Mouse (Mus musculus) hindbrain, embryonic 12.5 days (tissue): Measurements from ENCODE around the gene Gm3045. TPM values are rescaled to one million over a fixed set of nuclear protein-coding genes. Genes with fewer than 3 reads are reported as not detected.

Source experiments
- ATAC-seq: fragments of 200-750 bp; cut with Nextera tagmentation; 2 replicates; pipeline ENCODE4 v1.8.0; 2017; ENCODE audit warnings: moderate TSS enrichment; ENCODE audit not compliant: low FRiP score
- H3K27ac ChIP-seq: fragments of 300-500 bp; sonication (generic); 2 replicates; pipeline ENCODE4 v1.5.1; 2016; ENCODE audit warnings: mild to moderate bottlenecking
- H3K27me3 ChIP-seq: fragments of 300-500 bp; sonication (generic); 2 replicates; pipeline ENCODE4 v1.6.1; 2016; ENCODE audit warnings: mild to moderate bottlenecking
- H3K36me3 ChIP-seq: fragments of 300-500 bp; sonication (generic); 2 replicates; pipeline ENCODE4 v1.6.1; 2016; ENCODE audit warnings: mild to moderate bottlenecking
- H3K4me1 ChIP-seq: fragments of 300-500 bp; sonication (generic); 2 replicates; pipeline ENCODE4 v1.6.1; 2016
- H3K4me2 ChIP-seq: fragments of 300-500 bp; sonication (generic); replicated peaks from 2 replicates; pipeline ENCODE4 v1.6.1; 2016; ENCODE audit warnings: mild to moderate bottlenecking
- H3K4me3 ChIP-seq: fragments of 300-500 bp; sonication (generic); 2 replicates; pipeline ENCODE4 v1.5.1; 2016; ENCODE audit warnings: mild to moderate bottlenecking
- H3K9ac ChIP-seq: fragments of 300-500 bp; sonication (generic); 2 replicates; pipeline ENCODE4 v1.6.1; 2016; ENCODE audit warnings: mild to moderate bottlenecking, moderate library complexity
- H3K9me3 ChIP-seq: fragments of 300-500 bp; sonication (generic); replicated peaks from 2 replicates; pipeline ENCODE4 v1.6.1; 2016; ENCODE audit warnings: mild to moderate bottlenecking
- WGBS: fragments of 180-500 bp; shearing (Covaris S2); methylation state at CpG from one replicate; pipeline ENCODE4 v1.1.7; 2016; 5-methylcytosine and 5-hydroxymethylcytosine counted together
- polyA plus RNA-seq: library from polyadenylated mRNA; unstranded; fragments of >200 nt; fragmentation: Nextera tagmentation; extraction: Ambion mirVana; gene quantifications from 2 replicates; pipeline ENCODE4 v1.2.1, GENCODE M21; 2016

Gm3045 gene
- polyA plus RNA-seq, 1 experiment from 2014 or later, result not detected

GRCm38 (mm10) chr13:56472661-56473060, 46.3 kb downstream of the Gm3045 start:
- 88% methylated on average over 9 of the region's 9 CpGs for WGBS
- H3K27ac ChIP-seq, result no peak overlapping the region
- no peak overlapping the region for H3K9ac ChIP-seq
- H3K4me1 ChIP-seq, result 0 out of 2 replicates have a peak, but pooled peaks cover 5% of the 10 kb centered on the region
- H3K27me3 ChIP-seq, result peaks cover 3% of the 10 kb centered on the region; the same call in 1 of the 2 replicates
- H3K4me2 ChIP-seq, result no peak overlapping the region
- H3K4me3 ChIP-seq, result no peak overlapping the region
- H3K9me3 ChIP-seq, result no peaks in the 10 kb centered on the region
- H3K36me3 ChIP-seq, result no peaks in the 10 kb centered on the region
- ATAC-seq, result no peak

GRCm38 (mm10) chr13:56475363-56475762, 49.0 kb downstream of the Gm3045 start:
- Histone ChIP-seq H3K36me3 (no peaks in the 10 kb centered on the region), H3K4me3 (no peak overlapping the region), H3K9me3 (no peaks in the 10 kb centered on the region), H3K27me3 (no peaks in the 10 kb centered on the region; the same call in 1 of the 2 replicates), H3K4me1 (0 out of 2 replicates have a peak, but pooled peaks cover 5% of the 10 kb centered on the region), H3K9ac (no peak overlapping the region), H3K27ac (no peak overlapping the region), H3K4me2 (no peak overlapping the region)
- 30% methylated on average over 4 of the region's 4 CpGs for WGBS
- ATAC-seq, result peak; percentile 43; the same call in 1 of the 2 replicates

- Histone ChIP-seq H3K4me3 (no peak overlapping the region), H3K36me3 (no peaks in the 10 kb centered on the region), H3K4me1 (0 out of 2 replicates have a peak, but pooled peaks cover 5% of the 10 kb centered on the region), H3K4me2 (no peak overlapping the region), H3K27me3 (no peaks in the 10 kb centered on the region; the same call in 1 of the 2 replicates), H3K9me3 (no peaks in the 10 kb centered on the region), H3K9ac (no peak overlapping the region), H3K27ac (no peak overlapping the region)
- WGBS, result 73% methylated on average over 5 of the region's 5 CpGs
- no peak for ATAC-seq
Observed at GRCm38 (mm10) chr13:56476790-56477189, 50.4 kb downstream of the Gm3045 start.

- Histone ChIP-seq H3K27me3 (no peaks in the 10 kb centered on the region; the same call in 1 of the 2 replicates), H3K4me2 (no peak overlapping the region), H3K27ac (no peak overlapping the region), H3K9ac (no peak overlapping the region), H3K9me3 (no peaks in the 10 kb centered on the region), H3K4me1 (0 out of 2 replicates have a peak, but pooled peaks cover 3% of the 10 kb centered on the region), H3K4me3 (no peak overlapping the region), H3K36me3 (no peaks in the 10 kb centered on the region)
- WGBS, result 50% methylated on average over 6 of the region's 6 CpGs
- ATAC-seq, result no peak
Observed at GRCm38 (mm10) chr13:56477271-56477670, 50.9 kb downstream of the Gm3045 start.

- Histone ChIP-seq H3K27ac (no peak overlapping the region), H3K9ac (no peak overlapping the region), H3K4me3 (no peak overlapping the region), H3K4me1 (0 out of 2 replicates have a peak, but pooled peaks cover 3% of the 10 kb centered on the region), H3K4me2 (no peak overlapping the region), H3K9me3 (no peaks in the 10 kb centered on the region), H3K27me3 (no peaks in the 10 kb centered on the region; the same call in 1 of the 2 replicates), H3K36me3 (no peaks in the 10 kb centered on the region)
- no peak for ATAC-seq
- WGBS, result 80% methylated on average over 6 of the region's 6 CpGs
Observed at GRCm38 (mm10) chr13:56478027-56478426, 51.6 kb downstream of the Gm3045 start.

GRCm38 (mm10) chr13:56482146-56482545, 55.8 kb downstream of the Gm3045 start, which contains the start of gene Il9:
Gene Il9, minus strand, starts transcription at chr13:56482246.
- Histone ChIP-seq H3K9me3 (no peaks in the 10 kb centered on the region), H3K27ac (no peak within 1 kb of the TSS), H3K36me3 (no peaks in the 10 kb centered on the region), H3K9ac (no peak within 1 kb of the TSS), H3K27me3 (no peaks in the 10 kb centered on the region), H3K4me1 (0 out of 2 replicates have a peak, but pooled peaks cover 2% of the 10 kb centered on the region), H3K4me2 (no peak within 1 kb of the TSS), H3K4me3 (no peak within 1 kb of the TSS)
- ATAC-seq, result no peak
- 91% methylated on average over 3 of the region's 3 CpGs for WGBS

Other genes with a start within 250 kb of the Gm3045 start
- gene Tifab, start 247.7 kb upstream of the Gm3045 start, polyA plus RNA-seq, result 1.5 and 1.6 TPM in 2 replicates
- gene Neurog1, start 174.4 kb upstream of the Gm3045 start, polyA plus RNA-seq, result 18.2 and 21.7 TPM in 2 replicates
- gene Cxcl14, start 130.0 kb upstream of the Gm3045 start, polyA plus RNA-seq, result 72.3 and 90.1 TPM in 2 replicates
- gene Slc25a48, start 11.8 kb downstream of the Gm3045 start, polyA plus RNA-seq, result 0.07 TPM in 1 of 2 replicates, not detected in the other
- gene Il9, start 55.7 kb downstream of the Gm3045 start, polyA plus RNA-seq, result not detected in 2 replicates
- 1.8 and 3.6 TPM in 2 replicates for gene Fbxl21, start 95.9 kb downstream of the Gm3045 start, polyA plus RNA-seq
- gene Lect2, start 121.9 kb downstream of the Gm3045 start, polyA plus RNA-seq, result not detected in 2 replicates
- gene Tgfbi, start 182.9 kb downstream of the Gm3045 start, polyA plus RNA-seq, result 65.5 and 72.2 TPM in 2 replicates